Mouse (Mus musculus): ENCODE measurements around the gene Gtf2e1. TPM values are rescaled to one million over a fixed set of nuclear protein-coding genes. Genes with fewer than 3 reads are reported as not detected.

Gtf2e1 gene
- total and polyA plus RNA-seq, 3 experiments = 29.5 to 72.7 (median 56.0) TPM

DNA sequence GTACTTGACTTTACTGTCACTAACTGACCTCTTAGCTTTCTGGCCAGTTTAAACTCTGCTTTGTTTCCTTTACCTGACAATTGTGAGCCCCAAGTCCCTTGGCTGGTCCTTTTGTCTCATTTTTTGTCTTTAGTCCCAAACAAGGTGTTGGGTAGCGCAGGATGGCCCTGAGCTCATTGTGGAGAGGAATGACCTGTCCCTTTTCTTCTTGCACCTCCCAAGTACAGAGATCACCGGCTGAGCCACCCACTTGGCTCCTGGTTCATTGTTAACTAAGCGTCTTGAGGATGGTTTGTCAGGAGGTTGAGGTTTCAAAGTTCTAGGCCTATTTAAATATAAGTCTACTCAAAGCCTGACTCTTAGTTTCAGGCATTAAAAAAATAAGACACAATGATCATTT, 43.7 kb upstream of the Gtf2e1 start:
- dilution Hi-C loops (cut with MboI; ENCODE audit: extremely low pct_ligation_motif_present, extremely low pct_unique_long_range_greater_than_20kb, low sequenced_read_pairs) = no loop called here
- Histone ChIP-seq H3K9me3 (replicated peaks; ENCODE audit: low read length) (no peaks in the 10 kb centered on the region), H3K36me3 (replicated peaks in 1 of 2; ENCODE audit: control insufficient read depth in 1 of 2, insufficient read depth in 1 of 2, low read length in 1 of 2) (no peaks in the 10 kb centered on the region), H3K4me2 (ENCODE audit: insufficient read depth, low read depth, poor library complexity, severe bottlenecking) (no peak overlapping the region), H3K27ac (ENCODE audit: insufficient read depth, low read depth) (no peak overlapping the region), H3K4me1 (ENCODE audit: control insufficient read depth in 1 of 2, insufficient read depth in 2 of 2) (no peaks in the 10 kb centered on the region), H3K4me3 (replicated peaks in 1 of 3; ENCODE audit: low read depth in 2 of 3, low read length in 2 of 3, poor library complexity in 1 of 3) (no peak overlapping the region), H3K79me2 (replicated peaks; ENCODE audit: control insufficient read depth, extremely low read depth, insufficient read depth, poor library complexity, severe bottlenecking) (no peaks in the 10 kb centered on the region), H3K27me3 (replicated peaks) (no peaks in the 10 kb centered on the region), H3K9ac (ENCODE audit: insufficient read depth, low read depth) (no peak overlapping the region)
- in situ Hi-C loops (cut with MboI; ENCODE audit: low pct_ligation_motif_present, low pct_unique_long_range_greater_than_20kb, low sequenced_read_pairs) = no loop called here
- no peak for TF ChIP-seq UBTF (IDR thresholded peaks at IDR 0.05; ENCODE audit: low read depth, low read length)
- no peak for TF ChIP-seq TBP (conservative IDR thresholded peaks at IDR 0.05; ENCODE audit: low read depth, low read length)
- TF ChIP-seq MYC (IDR thresholded peaks at IDR 0.05; ENCODE audit: low read depth, low read length) = no peak
- TF ChIP-seq ELF1 (IDR thresholded peaks at IDR 0.05; ENCODE audit: low read depth, low read length) = no peak
- no peak for TF ChIP-seq EP300 (IDR thresholded peaks at IDR 0.05; ENCODE audit: low read length)
- TF ChIP-seq CHD2 (IDR thresholded peaks at IDR 0.05; ENCODE audit: low read length) = no peak
- TF ChIP-seq IRF4 (IDR thresholded peaks at IDR 0.05; ENCODE audit: low read depth, low read length) = no peak
- no peak for TF ChIP-seq SIN3A (IDR thresholded peaks at IDR 0.05; ENCODE audit: low read length)
- no peak for TF ChIP-seq BHLHE40 (IDR thresholded peaks at IDR 0.05; ENCODE audit: low read depth, low read length)
- TF ChIP-seq ETS1 (conservative IDR thresholded peaks at IDR 0.05; ENCODE audit: low read depth, low read length) = no peak
- no peak for TF ChIP-seq E2F4 (IDR thresholded peaks at IDR 0.05; ENCODE audit: insufficient replicate concordance, low read depth, low read length)
- TF ChIP-seq SMC3 (IDR thresholded peaks at IDR 0.05; ENCODE audit: low read depth, low read length) = no peak
- no peak for TF ChIP-seq PAX5 (IDR thresholded peaks at IDR 0.05; ENCODE audit: low read length)
- TF ChIP-seq JUND (conservative IDR thresholded peaks at IDR 0.05; ENCODE audit: low read depth, low read length) = no peak
- TF ChIP-seq USF1 (IDR thresholded peaks at IDR 0.05; ENCODE audit: low read depth, low read length) = no peak
- DNase-seq (ENCODE audit: extremely low read depth) = no peak

DNA sequence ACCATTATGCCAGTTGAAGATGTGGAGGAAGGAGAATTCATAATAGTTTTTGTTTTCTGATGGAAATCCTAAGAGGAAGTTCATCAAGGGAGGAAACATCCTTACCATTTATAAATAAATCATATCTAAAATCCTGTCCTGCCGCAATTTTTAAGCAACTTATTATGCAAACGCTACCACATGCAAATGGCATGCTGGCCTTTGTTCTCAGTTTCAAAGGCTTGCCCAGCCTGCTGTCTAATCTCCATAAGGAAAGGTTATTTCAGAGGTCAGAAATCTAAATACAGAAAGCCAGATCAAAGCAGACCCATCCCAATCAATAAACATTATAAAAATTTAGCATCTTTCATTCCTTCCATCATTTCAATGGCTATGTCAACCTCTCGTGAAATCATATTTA, 42.3 kb upstream of the Gtf2e1 start:
- Histone ChIP-seq H3K4me2 (ENCODE audit: insufficient read depth, low read depth, poor library complexity, severe bottlenecking) (no peak overlapping the region), H3K9ac (ENCODE audit: insufficient read depth, low read depth) (no peak overlapping the region), H3K4me3 (replicated peaks in 1 of 3; ENCODE audit: low read depth in 2 of 3, low read length in 2 of 3, poor library complexity in 1 of 3) (no peak overlapping the region), H3K4me1 (ENCODE audit: control insufficient read depth in 1 of 2, insufficient read depth in 2 of 2) (no peaks in the 10 kb centered on the region), H3K36me3 (replicated peaks in 1 of 2; ENCODE audit: control insufficient read depth in 1 of 2, insufficient read depth in 1 of 2, low read length in 1 of 2) (no peaks in the 10 kb centered on the region), H3K79me2 (replicated peaks; ENCODE audit: control insufficient read depth, extremely low read depth, insufficient read depth, poor library complexity, severe bottlenecking) (no peaks in the 10 kb centered on the region), H3K9me3 (replicated peaks; ENCODE audit: low read length) (no peaks in the 10 kb centered on the region), H3K27ac (ENCODE audit: insufficient read depth, low read depth) (no peak overlapping the region), H3K27me3 (replicated peaks) (no peaks in the 10 kb centered on the region)
- no peak for DNase-seq (ENCODE audit: extremely low read depth)
- in situ Hi-C loops (cut with MboI; ENCODE audit: low pct_ligation_motif_present, low pct_unique_long_range_greater_than_20kb, low sequenced_read_pairs) (no loop called here), dilution Hi-C loops (cut with MboI; ENCODE audit: extremely low pct_ligation_motif_present, extremely low pct_unique_long_range_greater_than_20kb, low sequenced_read_pairs) (no loop called here)
- TF ChIP-seq KAT2A (IDR thresholded peaks at IDR 0.05; ENCODE audit: insufficient replicate concordance, low read length) (no peak), UBTF (IDR thresholded peaks at IDR 0.05; ENCODE audit: low read depth, low read length) (no peak), ELF1 (IDR thresholded peaks at IDR 0.05; ENCODE audit: low read depth, low read length) (no peak), JUN (IDR thresholded peaks at IDR 0.05; ENCODE audit: insufficient read depth, low read depth, low read length) (no peak), CHD1 (IDR thresholded peaks at IDR 0.05; ENCODE audit: low read depth, low read length) (no peak), SIN3A (IDR thresholded peaks at IDR 0.05; ENCODE audit: low read length) (no peak), ZKSCAN1 (IDR thresholded peaks at IDR 0.05; ENCODE audit: borderline replicate concordance, low read depth, low read length) (no peak), TCF12 (IDR thresholded peaks at IDR 0.05; ENCODE audit: low read depth, low read length) (no peak), TBP (conservative IDR thresholded peaks at IDR 0.05; ENCODE audit: low read depth, low read length) (no peak), MAFK (IDR thresholded peaks at IDR 0.05; ENCODE audit: insufficient replicate concordance, low read length) (no peak), POLR2A (IDR thresholded peaks at IDR 0.05; ENCODE audit: low read depth, low read length) (no peak), NRF1 (IDR thresholded peaks at IDR 0.05; ENCODE audit: low read depth, low read length) (no peak), IRF4 (IDR thresholded peaks at IDR 0.05; ENCODE audit: low read depth, low read length) (no peak), MXI1 (IDR thresholded peaks at IDR 0.05; ENCODE audit: low read depth, low read length) (no peak), ETS1 (conservative IDR thresholded peaks at IDR 0.05; ENCODE audit: low read depth, low read length) (no peak), GABPA (IDR thresholded peaks at IDR 0.05; ENCODE audit: insufficient replicate concordance, low read depth, low read length) (no peak), NELFE (IDR thresholded peaks at IDR 0.05; ENCODE audit: low read depth, low read length) (no peak), BHLHE40 (IDR thresholded peaks at IDR 0.05; ENCODE audit: low read depth, low read length) (no peak)
